Comparison of ENCODE assay signal across 8 mouse cellular contexts in genomic region chr13:19101889-19102402, GRCm38 (mm10).
DNase-seq lines count a peak whose midpoint lies in the region; ATAC-seq lines count a peak whose summit lies in the region.

No protein-coding gene starts in this region.

- WGBS in hindbrain, embryonic 15.5 days: 91% methylated on average over 10 of the region's 10 CpGs
- 91% methylated on average over 10 of the region's 10 CpGs for WGBS in hindbrain, embryonic 13.5 days

- H3K27me3 ChIP-seq in hindbrain, embryonic 15.5 days: no peaks in the 10 kb centered on the region
- no peaks in the 10 kb centered on the region for H3K27me3 ChIP-seq in hindbrain, embryonic 13.5 days

- no peak overlapping the region for H3K4me2 ChIP-seq in hindbrain, embryonic 15.5 days
- no peak overlapping the region for H3K4me2 ChIP-seq in hindbrain, embryonic 13.5 days

- no peaks in the 10 kb centered on the region for H3K4me1 ChIP-seq in hindbrain, embryonic 15.5 days (replicated peaks)
- H3K4me1 ChIP-seq in hindbrain, embryonic 13.5 days (replicated peaks): no peaks in the 10 kb centered on the region

- no peak overlapping the region for H3K4me3 ChIP-seq in hindbrain, embryonic 15.5 days
- H3K4me3 ChIP-seq in hindbrain, embryonic 13.5 days: no peak overlapping the region

- no peaks in the 10 kb centered on the region for H3K9me3 ChIP-seq in hindbrain, embryonic 15.5 days
- no peaks in the 10 kb centered on the region for H3K9me3 ChIP-seq in hindbrain, embryonic 13.5 days

- H3K9ac ChIP-seq in hindbrain, embryonic 15.5 days: no peak overlapping the region
- no peak overlapping the region for H3K9ac ChIP-seq in hindbrain, embryonic 13.5 days

- peak; percentile 12 to 35 for DNase-seq in cerebellum, postnatal 36 days
- peak; percentile 31 to 65 for DNase-seq in layer of hippocampus, postnatal 25 days (ENCODE audit: extremely low spot score in 1 of 2, low spot score in 1 of 2)
- DNase-seq in right cerebral cortex, postnatal 14 days: peak; percentile 89
- DNase-seq in spleen, adult 18-20 months: no peak
- DNase-seq in thymus, postnatal 0 days (ENCODE audit: low spot score): no peak
- no peak for DNase-seq in adrenal gland, postnatal 36 days

- no peak overlapping the region for H3K27ac ChIP-seq in hindbrain, embryonic 15.5 days (replicated peaks)
- no peak overlapping the region for H3K27ac ChIP-seq in hindbrain, embryonic 13.5 days

- no peaks in the 10 kb centered on the region for H3K36me3 ChIP-seq in hindbrain, embryonic 15.5 days
- H3K36me3 ChIP-seq in hindbrain, embryonic 13.5 days: peaks cover 16% of the 10 kb centered on the region

- ATAC-seq in hindbrain, embryonic 15.5 days (ENCODE audit: low FRiP score, low read depth): 0 out of 2 replicates have a peak, but pooled peaks have one; percentile 23
- ATAC-seq in hindbrain, embryonic 13.5 days (ENCODE audit: low FRiP score): no peak

Comparison
In these comparisons a context has a peak if more than half of its experiments do, and no peak if none do; other contexts are left out.
1. DNase-seq: peak in cerebellum, postnatal 36 days (2 of 2), layer of hippocampus, postnatal 25 days (2 of 2) and right cerebral cortex, postnatal 14 days (single experiment); none in spleen, adult 18-20 months (0 of 2), thymus, postnatal 0 days (single experiment) and adrenal gland, postnatal 36 days (0 of 2).